Mouse (Mus musculus) testis, postnatal 14 days (tissue): ENCODE measurements at regions not wholly inside any gene's neighbourhood (a gene's known extent, or its start where the extent isn't known, plus 50 kb on each side); places are given as distances from the start of the nearest gene placed in this dataset.
A peak's percentile ranks its signal among the peaks of the same experiment; 100 is the strongest.

Experiments used
- DNase-seq: peaks from one replicate; pipeline ENCODE4 v3.0.0; 2021; ENCODE audit warnings: low spot score

GRCm38 (mm10) chr17:15247546-15248416 lies 128.9 kb downstream of the Dll1 start:
- no peak for DNase-seq

- DNase-seq, result no peak
Measured at GRCm38 (mm10) chr17:15242976-15243635, 133.6 kb downstream of the Dll1 start.

- no peak for DNase-seq
Measured at GRCm38 (mm10) chr17:15242356-15242755, 134.3 kb downstream of the Dll1 start.

GRCm38 (mm10) chr17:15241491-15241890 lies 135.2 kb downstream of the Dll1 start:
- no peak for DNase-seq

GRCm38 (mm10) chr17:15240641-15241040 lies 136.0 kb downstream of the Dll1 start:
- peak; percentile 48 for DNase-seq

GRCm38 (mm10) chr17:15240011-15240410 lies 136.7 kb downstream of the Dll1 start:
- no peak for DNase-seq

GRCm38 (mm10) chr17:15235041-15235440 lies 141.6 kb downstream of the Dll1 start:
- no peak for DNase-seq

GRCm38 (mm10) chr17:15231175-15231574 lies 145.5 kb downstream of the Dll1 start:
- no peak for DNase-seq

GRCm38 (mm10) chr17:15229159-15229558 lies 147.5 kb downstream of the Dll1 start:
- DNase-seq, result no peak

GRCm38 (mm10) chr17:15228077-15228476 lies 148.6 kb downstream of the Dll1 start:
- no peak for DNase-seq

- no peak for DNase-seq
Measured at GRCm38 (mm10) chr17:15223826-15224225, 152.8 kb downstream of the Dll1 start.

GRCm38 (mm10) chr17:15222923-15223322 lies 153.7 kb downstream of the Dll1 start:
- no peak for DNase-seq

- no peak for DNase-seq
Measured at GRCm38 (mm10) chr17:15214157-15214685, 162.5 kb downstream of the Dll1 start.

GRCm38 (mm10) chr17:15208808-15209173 lies 167.5 kb upstream of the Gm3448 start:
- no peak for DNase-seq

GRCm38 (mm10) chr17:15208030-15208807 lies 166.9 kb upstream of the Gm3448 start:
- peak; percentile 76 for DNase-seq

- DNase-seq, result no peak
Measured at GRCm38 (mm10) chr17:15207182-15208029, 166.1 kb upstream of the Gm3448 start.

- no peak for DNase-seq
Measured at GRCm38 (mm10) chr17:15205799-15206198, 164.5 kb upstream of the Gm3448 start.

- no peak for DNase-seq
Measured at GRCm38 (mm10) chr17:15204524-15204923, 163.2 kb upstream of the Gm3448 start.

GRCm38 (mm10) chr17:15199235-15199634 lies 157.9 kb upstream of the Gm3448 start:
- no peak for DNase-seq

- DNase-seq, result no peak
Measured at GRCm38 (mm10) chr17:15197361-15197760, 156.0 kb upstream of the Gm3448 start.

GRCm38 (mm10) chr17:15195819-15196218 lies 154.5 kb upstream of the Gm3448 start:
- no peak for DNase-seq
